Mouse (Mus musculus): ENCODE data around the gene Rps6kc1. TPM values are rescaled to one million over a fixed set of nuclear protein-coding genes. Genes with fewer than 3 reads are reported as not detected.

Gene Rps6kc1
- polyA plus RNA-seq, 1 experiment from 2014 or later = 21.1 TPM

DNA sequence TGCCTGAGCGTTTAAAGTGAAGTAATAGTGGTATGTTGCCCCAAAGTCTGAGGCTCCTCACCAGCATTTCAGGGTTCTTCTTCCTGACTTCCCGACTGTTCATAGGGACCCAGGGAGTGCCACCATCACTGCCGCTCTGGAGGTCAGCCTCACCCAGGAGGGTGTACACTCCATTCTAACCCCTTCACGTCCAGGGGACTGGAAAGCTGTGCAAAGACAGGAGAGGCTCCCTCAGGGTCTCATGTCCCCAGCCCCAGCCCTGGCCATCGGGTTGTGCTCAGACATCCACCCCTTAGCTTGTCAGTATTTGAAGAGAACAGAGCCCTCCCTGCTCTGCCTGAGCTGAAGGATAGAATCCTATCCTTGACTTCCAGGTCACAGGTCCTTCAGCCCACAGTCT lies 248.8 kb downstream of the Rps6kc1 start:
- Histone ChIP-seq H3K27me3 (no peaks in the 10 kb centered on the region), H3K9me3 (no peaks in the 10 kb centered on the region), H3K4me1 (peaks cover 8% of the 10 kb centered on the region; the same call in 1 of the 2 replicates), H3K9ac (no peak overlapping the region), H3K4me3 (no peak overlapping the region), H3K4me2 (replicated peaks) (no peak overlapping the region), H3K36me3 (no peaks in the 10 kb centered on the region), H3K27ac (no peak overlapping the region)
- 79% methylated on average over 5 of the region's 5 CpGs for WGBS
- ATAC-seq (ENCODE audit: insufficient number of reproducible peaks, insufficient read depth, low FRiP score, low TSS enrichment) = no peak

DNA sequence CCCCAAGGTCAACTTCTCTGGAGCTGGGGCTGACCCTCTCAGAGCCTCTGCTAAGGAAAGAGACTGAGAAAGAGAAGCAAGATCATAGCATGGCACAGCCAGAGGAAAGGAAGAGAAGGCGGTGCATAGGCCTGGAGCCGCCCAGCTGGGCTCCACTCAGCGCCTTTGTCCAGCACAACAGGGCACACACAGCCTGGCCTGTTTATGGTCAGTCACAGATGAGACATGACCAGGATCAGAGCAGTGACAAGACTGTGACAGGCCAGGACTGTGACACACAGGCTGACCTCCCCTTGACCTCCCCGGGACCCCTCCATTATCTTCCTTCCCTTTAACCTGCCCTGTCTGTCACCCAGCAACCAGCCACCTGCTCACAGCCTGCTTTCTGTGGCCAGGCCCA lies 249.8 kb downstream of the Rps6kc1 start:
- H3K36me3 ChIP-seq = no peaks in the 10 kb centered on the region
- H3K9ac ChIP-seq = no peak overlapping the region
- H3K4me2 ChIP-seq (replicated peaks) = no peak overlapping the region
- ATAC-seq (ENCODE audit: insufficient number of reproducible peaks, insufficient read depth, low FRiP score, low TSS enrichment) = no peak
- peaks cover 8% of the 10 kb centered on the region; the same call in 1 of the 2 replicates for H3K4me1 ChIP-seq
- WGBS = 71% methylated on average over 4 of the region's 4 CpGs
- no peaks in the 10 kb centered on the region for H3K9me3 ChIP-seq
- H3K27me3 ChIP-seq = no peaks in the 10 kb centered on the region
- no peak overlapping the region for H3K27ac ChIP-seq
- no peak overlapping the region for H3K4me3 ChIP-seq

- Histone ChIP-seq H3K4me2 (replicated peaks) (no peak overlapping the region), H3K27ac (no peak overlapping the region), H3K4me3 (no peak overlapping the region), H3K4me1 (peaks cover 8% of the 10 kb centered on the region; the same call in 1 of the 2 replicates), H3K27me3 (no peaks in the 10 kb centered on the region), H3K36me3 (no peaks in the 10 kb centered on the region), H3K9ac (no peak overlapping the region), H3K9me3 (no peaks in the 10 kb centered on the region)
- no peak for ATAC-seq (ENCODE audit: insufficient number of reproducible peaks, insufficient read depth, low FRiP score, low TSS enrichment)
- 78% methylated on average over 15 of the region's 15 CpGs for WGBS
These were observed 250.3 kb downstream of the Rps6kc1 start for GRCm38 (mm10) chr1:190661249-190661648.

- peaks cover 8% of the 10 kb centered on the region; the same call in 1 of the 2 replicates for H3K4me1 ChIP-seq
- H3K27ac ChIP-seq = no peak overlapping the region
- no peak overlapping the region for H3K4me3 ChIP-seq
- no peak overlapping the region for H3K9ac ChIP-seq
- H3K36me3 ChIP-seq = no peaks in the 10 kb centered on the region
- WGBS = 61% methylated on average over 17 of the region's 17 CpGs
- H3K27me3 ChIP-seq = no peaks in the 10 kb centered on the region
- ATAC-seq (ENCODE audit: insufficient number of reproducible peaks, insufficient read depth, low FRiP score, low TSS enrichment) = no peak
- no peaks in the 10 kb centered on the region for H3K9me3 ChIP-seq
- H3K4me2 ChIP-seq (replicated peaks) = no peak overlapping the region
These were observed 251.7 kb downstream of the Rps6kc1 start for GRCm38 (mm10) chr1:190659722-190660502.

DNA sequence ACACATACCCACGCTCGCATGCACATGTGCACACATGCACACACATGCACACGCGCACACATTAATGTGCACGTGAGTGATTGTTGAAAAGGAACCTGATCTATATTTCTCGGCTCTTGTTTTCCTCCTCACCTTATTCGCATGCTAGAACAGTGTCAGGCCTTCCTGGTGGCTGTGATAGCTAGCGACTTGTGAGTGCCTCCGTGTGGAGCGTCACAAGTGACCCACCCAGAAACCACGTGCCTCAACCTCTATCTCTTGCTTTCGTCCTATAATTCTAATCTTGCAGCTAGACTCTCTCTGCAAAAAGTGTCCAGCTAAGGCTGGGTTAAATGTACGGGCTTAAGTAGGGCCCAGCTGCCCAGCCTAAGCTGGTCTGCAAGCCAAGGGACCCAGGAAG lies 253.3 kb downstream of the Rps6kc1 start:
- no peak overlapping the region for H3K9ac ChIP-seq
- ATAC-seq (ENCODE audit: insufficient number of reproducible peaks, insufficient read depth, low FRiP score, low TSS enrichment) = no peak
- no peak overlapping the region for H3K27ac ChIP-seq
- H3K27me3 ChIP-seq = no peaks in the 10 kb centered on the region
- no peaks in the 10 kb centered on the region for H3K36me3 ChIP-seq
- no peak overlapping the region for H3K4me3 ChIP-seq
- H3K9me3 ChIP-seq = no peaks in the 10 kb centered on the region
- peaks cover 8% of the 10 kb centered on the region; the same call in 1 of the 2 replicates for H3K4me1 ChIP-seq
- no peak overlapping the region for H3K4me2 ChIP-seq (replicated peaks)
- WGBS = 90% methylated on average over 13 of the region's 13 CpGs

GRCm38 (mm10) chr1:190656089-190656488 lies 255.5 kb downstream of the Rps6kc1 start:
- Histone ChIP-seq H3K36me3 (no peaks in the 10 kb centered on the region), H3K27ac (no peak overlapping the region), H3K4me3 (no peak overlapping the region), H3K27me3 (no peaks in the 10 kb centered on the region), H3K4me2 (replicated peaks) (no peak overlapping the region), H3K4me1 (peaks cover 8% of the 10 kb centered on the region; the same call in 1 of the 2 replicates), H3K9me3 (no peaks in the 10 kb centered on the region), H3K9ac (no peak overlapping the region)
- ATAC-seq (ENCODE audit: insufficient number of reproducible peaks, insufficient read depth, low FRiP score, low TSS enrichment) = no peak
- 72% methylated on average over 9 of the region's 9 CpGs for WGBS

GRCm38 (mm10) chr1:190655651-190656050 lies 255.9 kb downstream of the Rps6kc1 start:
- no peaks in the 10 kb centered on the region for H3K36me3 ChIP-seq
- H3K27ac ChIP-seq = no peak overlapping the region
- H3K4me1 ChIP-seq = peaks cover 8% of the 10 kb centered on the region; the same call in 1 of the 2 replicates
- no peaks in the 10 kb centered on the region for H3K9me3 ChIP-seq
- no peak overlapping the region for H3K9ac ChIP-seq
- ATAC-seq (ENCODE audit: insufficient number of reproducible peaks, insufficient read depth, low FRiP score, low TSS enrichment) = no peak
- H3K27me3 ChIP-seq = no peaks in the 10 kb centered on the region
- H3K4me2 ChIP-seq (replicated peaks) = no peak overlapping the region
- H3K4me3 ChIP-seq = no peak overlapping the region
- WGBS = 86% methylated on average over 7 of the region's 7 CpGs

- H3K4me2 ChIP-seq (replicated peaks) = no peak overlapping the region
- 91% methylated on average over 7 of the region's 7 CpGs for WGBS
- no peaks in the 10 kb centered on the region for H3K36me3 ChIP-seq
- no peaks in the 10 kb centered on the region for H3K9me3 ChIP-seq
- no peak overlapping the region for H3K9ac ChIP-seq
- no peak overlapping the region for H3K27ac ChIP-seq
- no peak overlapping the region for H3K4me3 ChIP-seq
- ATAC-seq (ENCODE audit: insufficient number of reproducible peaks, insufficient read depth, low FRiP score, low TSS enrichment) = no peak
- peaks cover 8% of the 10 kb centered on the region; the same call in 1 of the 2 replicates for H3K4me1 ChIP-seq
- H3K27me3 ChIP-seq = no peaks in the 10 kb centered on the region
These were observed 256.5 kb downstream of the Rps6kc1 start for GRCm38 (mm10) chr1:190655081-190655480.

DNA sequence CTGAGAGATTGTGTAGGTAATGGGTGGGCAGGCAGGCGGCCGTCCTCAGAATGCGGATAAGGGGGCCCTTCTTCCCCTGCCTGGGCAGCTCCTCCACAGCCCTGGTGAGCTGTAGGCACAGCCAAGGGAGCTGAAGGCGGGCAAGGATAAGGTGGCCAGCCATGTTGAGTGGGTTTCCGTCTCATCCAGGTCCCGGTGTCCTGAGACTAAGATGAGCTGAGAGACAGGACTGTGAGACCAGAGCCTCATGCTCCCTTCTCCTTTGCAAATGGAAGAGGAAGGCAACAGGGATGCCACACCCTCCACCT lies 256.9 kb downstream of the Rps6kc1 start:
- no peak for ATAC-seq (ENCODE audit: insufficient number of reproducible peaks, insufficient read depth, low FRiP score, low TSS enrichment)
- H3K4me3 ChIP-seq = no peak overlapping the region
- no peak overlapping the region for H3K4me2 ChIP-seq (replicated peaks)
- no peaks in the 10 kb centered on the region for H3K36me3 ChIP-seq
- H3K4me1 ChIP-seq = peaks cover 4% of the 10 kb centered on the region; the same call in 1 of the 2 replicates
- no peaks in the 10 kb centered on the region for H3K9me3 ChIP-seq
- 90% methylated on average over 6 of the region's 6 CpGs for WGBS
- no peaks in the 10 kb centered on the region for H3K27me3 ChIP-seq
- H3K27ac ChIP-seq = no peak overlapping the region
- H3K9ac ChIP-seq = no peak overlapping the region

- 83% methylated on average over 20 of the region's 20 CpGs for whole genome bisulfite sequencing
- no peak for ATAC-seq (ENCODE audit: insufficient number of reproducible peaks, insufficient read depth, low FRiP score, low TSS enrichment)
These were observed 257.4 kb downstream of the Rps6kc1 start for GRCm38 (mm10) chr1:190653989-190654693.

DNA sequence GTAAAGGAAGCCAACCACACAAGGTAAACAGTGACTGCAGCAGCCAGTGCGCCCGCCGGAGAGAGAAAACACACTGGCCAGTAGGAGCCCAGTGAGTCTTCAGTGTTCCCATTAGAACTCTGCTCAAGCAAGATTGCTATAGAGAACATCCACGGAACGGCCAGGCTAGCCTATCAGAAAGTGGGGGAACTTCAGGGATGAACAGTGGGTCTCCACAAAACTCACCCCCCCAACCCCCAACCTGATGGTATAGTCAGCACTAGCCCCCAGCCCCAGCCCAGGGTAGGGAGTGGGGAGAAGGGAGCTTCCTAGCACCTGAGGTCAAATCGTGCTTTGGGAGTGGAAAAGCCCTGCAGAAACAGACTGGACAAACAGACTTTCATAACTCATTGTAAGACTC lies 258.5 kb downstream of the Rps6kc1 start:
- WGBS = 79% methylated on average over 6 of the region's 6 CpGs
- Histone ChIP-seq H3K4me1 (no peaks in the 10 kb centered on the region), H3K36me3 (no peaks in the 10 kb centered on the region), H3K27ac (no peak overlapping the region), H3K4me2 (replicated peaks) (no peak overlapping the region), H3K27me3 (no peaks in the 10 kb centered on the region), H3K9ac (no peak overlapping the region), H3K9me3 (no peaks in the 10 kb centered on the region), H3K4me3 (no peak overlapping the region)
- no peak for ATAC-seq (ENCODE audit: insufficient number of reproducible peaks, insufficient read depth, low FRiP score, low TSS enrichment)

More at GRCm38 (mm10) chr1:190653989-190654693, 257.4 kb downstream of the Rps6kc1 start:
- no peak overlapping the region for H3K4me3 ChIP-seq
- no peaks in the 10 kb centered on the region for H3K4me1 ChIP-seq
- H3K27ac ChIP-seq = no peak overlapping the region
- H3K4me2 ChIP-seq (replicated peaks) = no peak overlapping the region
- H3K9me3 ChIP-seq = no peaks in the 10 kb centered on the region
- H3K9ac ChIP-seq = no peak overlapping the region
- no peaks in the 10 kb centered on the region for H3K27me3 ChIP-seq
- H3K36me3 ChIP-seq = no peaks in the 10 kb centered on the region
